Mouse (Mus musculus) adrenal gland, adult (tissue): ENCODE data around the gene Qrfp.

Source experiments
- DNase-seq, 2 experiments: peaks; one replicate each; pipeline ENCODE4 v3.0.0; 2022 to 2023; ENCODE audit warnings: low spot score in 1 of 2; ENCODE audit not compliant: inconsistent age in 2 of 2

The Qrfp gene

GRCm38 (mm10) chr2:31810444-31810843 lies at the start of gene Qrfp:
Qrfp (minus strand) TSS chr2:31810580.
- DNase-seq = no peak

- DNase-seq = no peak
Measured at GRCm38 (mm10) chr2:31858500-31858899, 48.1 kb upstream of the Qrfp start.

- DNase-seq = no peak
Measured at GRCm38 (mm10) chr2:31857180-31857579, 46.8 kb upstream of the Qrfp start.

- DNase-seq = no peak
Measured at GRCm38 (mm10) chr2:31855991-31856390, 45.6 kb upstream of the Qrfp start.

- peak in 1 of 2 experiments; percentile 37 for DNase-seq
Measured at GRCm38 (mm10) chr2:31850141-31850540, 39.8 kb upstream of the Qrfp start.

- peak; percentile 14 to 56 for DNase-seq
Measured at GRCm38 (mm10) chr2:31847908-31848307, 37.5 kb upstream of the Qrfp start.

- DNase-seq = no peak
Measured at GRCm38 (mm10) chr2:31846692-31847660, 36.6 kb upstream of the Qrfp start.

- peak in 1 of 2 experiments; percentile 47 for DNase-seq
Measured at GRCm38 (mm10) chr2:31845896-31846691, 35.7 kb upstream of the Qrfp start, which contains the start of gene Fibcd1. Fibcd1 (minus strand) TSS chr2:31846005.

GRCm38 (mm10) chr2:31845512-31845895 lies 35.1 kb upstream of the Qrfp start:
- no peak for DNase-seq

- DNase-seq = no peak
Measured at GRCm38 (mm10) chr2:31844729-31845136, 34.4 kb upstream of the Qrfp start.

GRCm38 (mm10) chr2:31838868-31839267 lies 28.5 kb upstream of the Qrfp start:
- no peak for DNase-seq

GRCm38 (mm10) chr2:31836985-31837384 lies 26.6 kb upstream of the Qrfp start:
- no peak for DNase-seq

- DNase-seq = no peak
Measured at GRCm38 (mm10) chr2:31836091-31836490, 25.7 kb upstream of the Qrfp start.

- DNase-seq = no peak
Measured at GRCm38 (mm10) chr2:31828311-31828825, 18.0 kb upstream of the Qrfp start.

GRCm38 (mm10) chr2:31827877-31828276 lies 17.5 kb upstream of the Qrfp start:
- peak in 1 of 2 experiments; percentile 57 for DNase-seq

- no peak for DNase-seq
Measured at GRCm38 (mm10) chr2:31826094-31827085, 16.0 kb upstream of the Qrfp start.

- DNase-seq = no peak
Measured at GRCm38 (mm10) chr2:31825469-31825911, 15.1 kb upstream of the Qrfp start.

- no peak for DNase-seq
Measured at GRCm38 (mm10) chr2:31823933-31824730, 13.8 kb upstream of the Qrfp start.
